Mouse (Mus musculus) megakaryocyte, adult 5-6 weeks (primary cell): ENCODE measurements around the gene Zbp1. TPM values are rescaled to one million over a fixed set of nuclear protein-coding genes. Genes with fewer than 3 reads are reported as not detected.
A peak's percentile ranks its signal among the peaks of the same experiment; 100 is the strongest.

ENCODE experiments used
- ATAC-seq: 2 replicates; pipeline ENCODE4 v1.8.0; 2016; ENCODE audit warnings: mild to moderate bottlenecking, inconsistent platforms; ENCODE audit not compliant: poor library complexity, severe bottlenecking
- total RNA-seq, 2 experiments: library from RNA; stranded (forward) in 1 of 2; stranded (reverse) in 1 of 2; fragments of 153-499, 151-499 nt in 1 of 2; fragments of 221-1000, 200-1000 nt in 1 of 2; gene quantifications; 2 replicates each; pipeline versions ENCODE4 v1.2.3 to v1.2.4; 2015 to 2017

Zbp1 gene
- total RNA-seq (2015) (54.6 and 63.0 TPM in 2 replicates), total RNA-seq (2017) (35.6 and 56.8 TPM in 2 replicates)

DNA sequence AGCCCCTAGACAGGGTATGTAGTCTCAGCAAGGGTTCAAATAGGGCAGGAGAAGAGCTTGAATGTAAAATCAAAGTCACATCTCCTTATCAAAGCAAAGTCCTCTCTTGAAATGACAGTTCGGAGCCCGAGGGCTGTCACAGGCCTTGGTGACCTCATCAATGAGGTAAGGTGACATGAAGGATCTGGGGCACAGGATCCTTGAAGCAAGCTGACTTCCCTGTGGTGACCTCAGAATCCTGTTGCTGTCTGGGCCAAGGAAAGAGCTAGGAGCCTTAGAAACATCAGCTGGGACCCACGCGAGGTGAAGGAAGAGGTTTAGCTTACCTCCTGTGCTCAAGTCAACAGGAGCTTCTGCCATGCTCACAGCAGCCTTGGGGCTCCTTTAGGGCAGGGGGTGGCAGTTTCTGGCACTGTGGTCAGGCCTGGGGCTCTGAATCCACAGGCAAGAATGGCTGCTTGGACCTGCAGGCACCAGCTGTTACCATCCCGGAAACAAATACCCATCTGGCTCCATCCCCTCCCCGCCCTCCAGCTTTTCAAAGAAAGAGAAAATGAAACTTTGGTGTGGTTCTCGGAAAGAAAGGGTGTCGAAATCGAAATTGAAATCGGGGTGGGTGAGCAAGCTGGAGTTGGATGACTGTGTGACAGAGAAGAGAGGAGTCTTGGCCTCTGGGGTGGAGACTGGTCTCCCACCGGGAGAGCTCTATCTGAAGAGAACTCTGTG lies at the start of gene Zbp1:
Zbp1 (minus strand) TSS at position 508 of the 726 bp plus-strand sequence.
- ATAC-seq, result peak; percentile 85

DNA sequence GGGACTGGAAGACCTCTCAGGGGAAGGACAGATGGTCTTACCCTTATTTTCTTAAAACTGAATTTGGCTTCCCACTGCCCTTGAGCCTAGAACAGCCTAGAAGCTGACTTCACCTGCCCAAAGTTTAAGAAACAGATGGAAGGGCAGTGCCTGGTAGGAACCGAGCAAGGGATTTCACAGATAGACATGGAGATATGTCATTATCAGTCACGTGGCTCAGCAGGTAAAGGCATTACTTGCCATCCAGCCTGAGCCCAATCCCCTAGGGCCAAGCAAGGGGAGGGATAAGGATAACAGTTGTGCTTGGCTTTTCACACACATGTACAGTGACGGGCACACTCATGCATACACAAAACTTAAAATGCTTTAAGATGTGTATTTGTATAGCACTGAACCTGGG lies 48.8 kb upstream of the Zbp1 start:
- no peak for ATAC-seq

DNA sequence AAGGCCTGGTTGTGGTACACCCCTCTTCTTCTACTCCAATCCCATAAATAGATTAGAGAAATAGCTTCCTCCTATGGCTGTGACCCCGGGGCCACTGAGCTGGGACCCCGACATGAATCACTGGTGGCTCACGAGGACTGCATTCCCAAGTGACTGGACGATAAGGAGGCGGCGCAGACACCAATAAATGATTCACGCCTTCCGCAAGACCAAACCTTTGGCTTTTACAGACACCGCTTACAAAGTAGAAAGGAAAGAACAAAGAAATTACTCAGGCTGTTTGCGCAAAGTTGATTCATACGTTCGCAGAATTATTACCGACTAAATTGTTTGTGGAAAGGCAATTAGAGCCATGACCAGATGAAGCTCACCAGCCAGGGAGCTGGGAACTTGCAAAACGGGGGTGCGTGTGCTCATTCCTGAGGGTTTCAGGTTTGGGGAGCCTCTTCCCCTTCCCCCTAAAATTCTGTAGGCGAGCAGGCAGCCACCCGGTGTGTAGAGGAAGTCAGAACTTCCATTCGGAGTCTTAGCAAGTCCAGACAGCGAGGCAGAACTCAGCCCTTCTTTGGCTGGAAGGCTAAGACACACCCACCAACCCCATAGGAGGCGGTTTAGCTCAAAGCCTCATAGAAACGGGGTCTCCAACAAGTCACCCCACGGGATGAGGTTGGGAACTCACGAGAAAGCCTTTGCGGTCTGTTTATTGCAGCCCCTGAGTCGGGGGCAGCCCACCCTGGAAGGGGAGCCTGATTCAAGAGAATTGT lies 47.8 kb upstream of the Zbp1 start:
- no peak for ATAC-seq

DNA sequence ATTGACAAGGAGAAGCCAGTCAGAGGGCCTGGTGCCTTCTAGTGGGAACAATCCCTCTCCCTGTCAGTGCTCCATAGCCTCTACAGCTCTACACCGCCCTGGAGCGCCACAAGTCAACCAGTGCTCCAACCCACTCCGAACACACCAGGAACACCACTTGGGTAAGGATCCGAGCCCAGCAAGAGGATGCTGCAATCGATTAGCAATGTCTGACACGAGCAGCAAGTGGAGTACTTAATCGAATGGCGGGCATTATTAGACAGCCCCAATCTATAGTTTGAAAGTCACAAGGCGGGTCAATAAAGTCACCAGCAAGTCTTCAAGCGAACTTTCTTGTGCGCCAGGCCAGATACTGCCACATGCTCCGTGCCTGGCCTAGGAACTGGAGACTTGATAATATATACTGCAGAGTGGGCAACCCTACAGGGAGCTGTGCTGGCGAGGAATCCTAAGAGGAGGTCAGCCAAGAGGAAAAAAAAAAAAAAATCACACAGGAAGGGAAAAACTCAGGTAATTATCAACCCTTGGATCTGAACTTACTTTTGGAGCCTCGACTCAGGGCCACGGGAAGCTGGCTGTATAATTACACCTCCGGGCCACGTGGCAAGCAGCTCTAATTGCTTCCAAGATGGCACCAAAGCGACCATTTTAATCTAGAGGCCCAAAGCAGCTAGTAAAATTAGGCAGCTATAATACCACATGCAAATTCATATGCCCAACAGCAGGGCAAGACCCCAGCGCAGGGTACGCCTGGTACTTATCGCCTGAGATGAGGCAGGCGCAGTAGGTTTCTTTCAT lies 46.9 kb upstream of the Zbp1 start:
- no peak for ATAC-seq

DNA sequence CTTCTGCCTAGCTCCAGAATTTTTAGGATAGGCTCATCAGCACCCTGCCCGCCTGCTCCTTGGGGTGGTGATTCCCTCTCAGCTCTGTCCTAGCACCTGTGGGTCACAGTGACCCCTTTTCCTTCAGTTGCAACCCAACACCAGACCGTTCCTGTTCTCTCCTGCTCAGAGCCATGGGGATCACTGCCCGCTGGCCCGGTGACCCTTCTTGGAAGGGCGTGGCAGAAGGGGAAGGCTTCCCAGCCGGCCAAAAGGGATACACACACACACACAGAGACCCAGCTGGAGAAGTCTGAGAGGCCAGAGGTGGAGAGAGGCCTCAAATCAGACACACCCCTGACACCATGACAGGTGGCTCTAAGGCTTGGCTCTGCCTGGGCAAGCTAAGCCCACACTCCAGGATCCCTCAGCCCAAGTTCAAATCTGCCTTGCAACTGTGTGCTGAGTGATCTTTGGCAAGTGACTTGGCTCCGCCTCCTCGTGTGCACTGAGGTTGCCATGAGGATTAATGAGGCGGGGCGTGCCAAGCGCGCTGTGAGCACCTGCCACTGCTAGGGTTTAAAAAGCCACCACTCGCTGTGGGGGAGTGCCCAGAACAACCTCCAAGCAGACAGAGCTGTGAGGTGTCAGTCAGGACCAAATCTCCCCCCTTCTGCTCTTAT lies 45.9 kb upstream of the Zbp1 start:
- ATAC-seq, result peak; percentile 27; the same call in 1 of the 2 replicates

DNA sequence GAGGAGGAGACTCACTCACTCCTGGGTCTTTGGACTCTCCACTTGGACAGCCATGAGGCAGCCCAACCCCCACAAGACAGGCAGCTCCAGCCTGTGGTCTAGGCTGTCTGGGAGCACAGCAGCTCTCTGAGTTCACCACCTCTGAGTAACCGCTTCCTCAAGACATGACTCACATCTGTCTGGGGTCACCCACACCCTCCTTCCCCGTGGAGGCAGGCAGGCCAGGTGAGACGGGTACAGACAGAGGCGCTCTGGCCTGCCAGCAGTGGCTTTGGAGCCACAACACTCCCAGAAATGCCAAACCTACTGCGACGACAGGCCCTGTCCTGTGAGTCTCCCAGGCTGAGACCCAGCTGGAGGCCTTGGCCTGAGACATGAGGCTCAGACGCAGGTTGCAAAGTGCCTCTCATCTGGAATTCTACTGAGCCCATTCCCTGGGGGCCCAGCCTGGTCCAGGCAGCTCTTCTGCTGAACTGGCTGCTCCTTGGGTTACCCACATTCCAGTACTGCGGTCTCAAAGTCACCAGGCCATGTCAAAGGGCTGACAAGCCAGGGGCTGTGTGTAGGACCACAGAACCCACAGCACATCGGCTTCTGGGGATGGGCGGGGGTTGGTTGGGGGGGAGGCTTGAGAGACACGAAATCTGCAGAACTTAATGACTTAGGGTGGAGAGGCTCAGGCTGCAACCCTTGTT lies 45.1 kb upstream of the Zbp1 start:
- peak; percentile 71 for ATAC-seq

DNA sequence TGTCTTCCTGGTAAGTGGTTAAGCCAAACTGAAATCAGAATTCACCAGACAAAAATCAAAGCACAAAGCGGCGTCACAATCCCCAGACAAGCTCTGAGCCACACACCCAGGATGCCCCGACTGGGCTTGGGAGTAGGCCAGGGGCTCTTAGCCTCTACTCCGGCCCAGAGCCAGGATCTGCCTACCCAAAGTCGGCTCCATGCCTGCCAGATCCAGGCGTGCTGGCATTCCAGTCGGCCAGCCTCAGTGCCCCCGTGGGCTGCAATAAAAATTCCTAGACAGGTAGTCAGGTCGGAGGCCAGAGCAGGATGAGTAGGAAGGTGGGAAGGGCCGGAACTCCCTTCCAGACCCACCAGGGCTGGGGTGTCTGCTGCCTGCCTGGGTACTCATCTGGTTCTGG lies 42.8 kb upstream of the Zbp1 start:
- no peak for ATAC-seq

DNA sequence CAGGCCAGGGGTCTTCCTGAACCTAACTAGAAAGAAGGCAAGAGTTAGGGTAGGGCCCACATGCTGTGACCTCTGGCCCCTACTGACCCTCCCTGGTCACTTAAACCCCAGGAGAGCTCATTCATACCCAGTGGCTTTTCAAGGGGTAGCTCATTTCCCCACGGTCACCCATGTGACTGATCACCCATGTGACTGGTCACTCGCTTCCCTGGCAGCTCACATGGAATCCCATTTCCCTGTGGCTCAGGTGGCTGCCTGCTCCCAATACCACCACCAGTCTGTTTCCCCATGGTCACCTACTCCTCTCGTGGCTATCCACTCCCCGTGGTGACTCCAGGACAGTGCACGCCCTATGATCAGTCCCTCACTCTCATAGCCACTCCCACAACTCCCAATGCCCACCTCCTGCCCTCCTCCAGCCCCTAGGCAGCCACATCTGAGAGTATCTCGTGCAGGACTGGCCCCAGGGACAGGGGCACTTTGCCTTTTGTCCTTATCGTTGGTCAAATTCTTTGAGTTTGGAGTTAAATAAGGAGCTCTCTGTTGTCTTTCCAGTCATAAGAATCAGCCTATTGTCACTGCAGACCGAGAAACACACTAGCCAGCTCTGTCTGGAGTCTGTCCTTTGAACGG lies 39.9 kb upstream of the Zbp1 start:
- ATAC-seq, result no peak

DNA sequence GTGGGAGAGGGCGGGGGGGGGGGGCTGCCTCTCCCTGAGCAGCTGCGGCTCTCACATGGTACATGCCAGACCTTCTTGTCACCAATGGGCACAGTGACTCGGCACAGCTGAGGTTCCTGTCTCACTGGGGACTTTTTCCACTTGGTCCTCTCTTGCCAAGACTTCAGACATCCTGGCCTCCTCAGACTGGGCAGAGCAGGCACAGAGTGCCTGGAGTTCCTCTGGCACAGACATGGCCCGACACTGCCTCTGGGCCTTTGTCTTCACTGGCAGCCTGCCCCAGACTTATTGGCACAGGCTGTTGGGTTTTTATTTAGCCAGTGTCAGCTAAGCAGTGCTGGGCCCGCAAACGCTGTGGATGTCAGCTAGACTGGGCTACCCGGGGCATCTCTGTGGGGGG lies 38.9 kb upstream of the Zbp1 start:
- no peak for ATAC-seq

DNA sequence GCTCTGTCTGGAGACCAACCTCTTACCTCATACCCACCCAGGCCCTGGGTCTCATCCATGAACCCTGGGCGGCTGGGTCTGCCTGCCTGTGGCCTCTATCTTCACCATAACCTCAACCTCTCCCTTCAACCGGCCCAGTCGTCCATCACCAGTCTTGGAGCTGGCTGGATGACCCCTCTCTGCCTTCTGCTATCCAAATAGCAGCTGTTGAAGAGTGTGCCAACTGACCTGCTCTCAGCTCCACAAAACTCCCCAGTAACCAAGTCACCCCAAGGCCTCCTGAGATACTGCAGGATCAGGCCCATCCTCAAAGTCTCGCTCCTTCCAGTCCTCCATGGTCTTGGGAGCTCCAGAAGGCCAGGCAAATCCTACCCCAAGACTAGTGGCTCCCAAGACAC lies 37.8 kb upstream of the Zbp1 start:
- no peak for ATAC-seq

DNA sequence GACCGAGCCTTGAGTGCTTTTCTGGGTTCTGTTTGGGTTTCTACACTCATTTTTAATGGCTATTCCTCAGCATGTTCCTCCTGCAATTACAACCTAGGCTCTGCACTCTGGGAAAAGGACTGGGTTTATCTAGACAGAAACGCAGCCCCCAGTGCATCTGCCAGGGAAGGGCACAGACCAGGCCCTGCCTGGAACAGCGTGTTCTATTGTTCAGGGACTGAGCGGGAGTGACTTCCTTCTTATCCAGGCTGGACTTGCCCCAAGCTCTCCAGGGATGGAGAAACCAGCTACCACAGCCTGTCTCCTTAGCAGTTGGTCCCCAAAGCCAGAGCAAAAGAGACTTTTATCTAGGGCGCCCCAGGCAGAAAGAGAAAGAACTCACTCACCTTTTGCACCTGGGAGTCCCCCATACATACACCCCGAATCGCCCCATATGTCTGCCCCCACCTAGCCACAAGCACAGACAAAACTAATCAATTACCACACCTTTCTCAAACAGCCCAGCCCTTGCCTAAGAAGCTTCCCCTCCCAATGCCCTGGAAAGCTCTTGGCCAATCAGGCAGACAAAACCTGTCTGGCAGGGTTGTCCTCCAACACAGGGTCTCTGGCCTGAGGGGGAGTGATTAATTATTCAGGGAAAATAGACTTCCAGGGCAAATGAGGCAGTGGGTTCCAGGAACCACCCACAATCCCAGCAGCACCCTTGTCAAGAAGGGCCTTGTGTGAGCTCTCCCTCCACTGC lies 37.3 kb upstream of the Zbp1 start:
- no peak for ATAC-seq

DNA sequence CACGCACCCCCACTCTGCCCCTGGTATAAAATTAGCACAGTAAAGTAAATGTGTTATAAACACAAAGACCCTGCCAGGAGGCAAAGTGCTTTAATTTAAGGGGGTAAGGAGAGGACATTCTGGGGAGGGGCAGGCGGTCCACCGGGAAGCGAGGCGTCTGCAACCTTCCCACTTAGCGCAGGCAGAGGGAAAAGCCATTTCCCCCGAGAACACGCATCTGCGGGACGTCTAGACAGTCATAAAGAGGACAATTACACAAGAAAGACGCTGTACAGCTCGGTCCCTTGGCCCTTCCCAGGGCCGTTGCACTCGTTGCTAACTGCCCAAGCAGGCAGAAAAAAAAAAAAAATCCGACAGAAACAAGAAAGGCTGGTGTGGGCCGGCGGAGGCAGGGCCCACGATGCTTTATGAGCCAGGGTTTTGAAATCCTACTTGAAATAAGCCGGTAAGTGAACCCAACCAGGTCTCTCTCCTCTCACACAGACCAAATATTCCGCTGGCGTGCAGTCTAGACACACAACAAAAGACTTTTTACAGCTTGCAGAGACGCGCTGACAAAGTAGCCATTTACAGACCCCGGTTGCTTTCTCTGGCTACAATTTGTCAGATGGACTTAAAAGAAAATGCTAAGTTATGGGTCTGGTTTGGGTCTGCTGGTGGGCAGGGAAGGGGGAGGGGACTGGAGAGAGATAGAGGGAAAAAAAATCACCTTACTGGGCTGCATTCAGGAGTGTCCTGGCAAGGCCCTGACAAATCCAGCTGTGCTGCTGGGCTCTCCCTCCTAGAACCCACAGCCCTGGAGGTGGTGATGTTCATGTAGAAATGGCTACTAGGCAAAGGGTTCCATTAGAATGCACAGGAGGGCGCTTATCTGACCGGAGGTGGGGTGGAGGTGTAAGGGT lies 35.3 kb upstream of the Zbp1 start:
- no peak for ATAC-seq

DNA sequence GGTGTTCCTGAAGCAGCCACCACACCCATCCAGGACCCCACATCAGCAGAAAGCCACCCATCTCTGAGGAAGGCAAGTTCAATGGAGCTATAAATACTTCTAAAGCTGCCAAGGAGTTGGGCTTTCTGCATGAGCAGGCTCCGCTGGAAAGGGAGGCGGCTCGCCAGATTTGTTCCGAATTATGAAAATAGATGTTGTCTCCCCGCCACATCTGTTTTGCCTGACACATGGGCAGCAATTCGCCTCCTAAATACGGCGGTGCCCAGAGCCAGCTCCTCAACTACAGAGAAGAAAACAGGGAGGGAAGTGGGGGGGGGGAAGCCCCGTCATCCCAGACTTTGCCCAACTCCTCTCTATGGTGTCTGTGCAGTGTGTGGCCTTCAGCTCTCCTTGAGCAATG lies 33.0 kb upstream of the Zbp1 start:
- no peak for ATAC-seq

DNA sequence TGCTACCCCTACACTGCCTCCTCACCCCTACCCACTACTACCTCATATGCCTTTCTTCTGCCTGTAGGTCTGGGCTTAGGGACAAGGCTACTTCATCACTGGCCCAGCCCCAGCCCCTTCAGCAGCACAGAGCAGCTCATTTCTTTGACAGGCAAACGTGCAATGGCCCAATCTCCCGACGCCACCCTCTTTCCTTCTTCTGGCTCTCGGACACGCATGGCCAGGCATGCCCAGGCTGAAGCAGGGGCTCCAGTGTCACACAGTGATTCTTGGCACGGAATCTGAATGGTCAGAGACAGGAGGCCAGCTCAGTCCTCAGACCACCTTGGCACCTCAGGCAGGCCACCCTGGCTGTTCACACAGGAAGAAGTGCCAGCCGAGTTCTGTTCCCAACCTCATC lies 32.4 kb upstream of the Zbp1 start:
- ATAC-seq, result no peak

DNA sequence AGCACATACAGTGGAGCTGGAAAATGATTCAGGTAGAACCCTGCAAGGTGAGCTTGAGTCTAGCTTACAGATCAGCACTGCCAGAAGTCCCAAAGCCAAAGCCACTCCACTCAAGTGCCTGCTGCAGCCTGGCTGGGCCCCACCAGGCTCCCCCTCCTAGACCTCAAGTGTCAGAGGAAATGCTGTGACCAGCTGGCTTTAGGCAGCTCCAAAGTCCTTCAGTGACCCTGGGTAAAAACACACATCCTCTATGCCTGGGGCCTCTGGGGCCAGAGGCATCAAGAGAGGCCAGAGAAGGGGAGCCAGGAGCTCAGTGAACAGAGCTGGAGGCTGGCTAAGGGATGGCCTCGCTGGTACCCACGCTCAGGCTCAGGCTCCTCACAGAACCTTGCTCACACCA lies 31.7 kb upstream of the Zbp1 start:
- ATAC-seq, result no peak

DNA sequence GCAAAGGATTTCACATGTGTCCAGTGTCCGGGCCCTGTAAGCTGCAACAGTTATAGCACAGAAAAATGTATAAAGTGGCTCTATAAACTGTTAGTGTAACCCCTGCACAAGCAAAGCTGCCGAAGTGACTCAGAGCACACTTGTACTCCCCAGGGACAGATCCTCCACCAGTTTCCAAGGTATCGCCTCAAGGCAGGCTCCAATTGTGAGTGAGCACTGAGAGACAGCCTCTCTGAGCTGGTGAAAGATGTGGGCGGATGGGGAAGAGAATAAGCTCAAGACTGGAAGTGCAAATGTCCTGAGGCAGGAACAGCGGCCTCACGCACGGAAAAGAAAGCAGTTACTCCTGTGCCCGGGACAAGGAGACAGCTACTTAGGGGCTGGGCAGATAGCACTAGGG lies 31.2 kb upstream of the Zbp1 start:
- ATAC-seq, result no peak

DNA sequence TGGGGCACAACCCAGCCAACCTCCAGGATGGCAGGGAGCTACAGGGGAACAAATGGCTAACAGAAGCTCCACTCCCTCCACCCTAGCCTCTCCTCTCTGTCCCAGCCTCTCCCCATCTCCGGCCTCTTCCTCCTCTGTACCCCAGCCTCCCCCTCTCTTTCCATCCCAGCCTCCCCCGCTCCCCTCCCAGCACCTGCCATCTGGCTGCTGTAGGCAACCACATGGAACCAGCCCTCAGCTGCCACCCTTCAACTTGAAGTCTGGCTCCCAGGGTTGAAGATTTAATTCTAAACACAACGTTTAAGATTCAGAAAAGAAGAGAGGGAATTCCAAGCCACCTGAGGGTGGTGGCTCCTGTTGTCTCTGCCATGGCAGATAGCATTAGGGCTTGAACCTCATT lies 30.7 kb upstream of the Zbp1 start:
- ATAC-seq, result no peak

DNA sequence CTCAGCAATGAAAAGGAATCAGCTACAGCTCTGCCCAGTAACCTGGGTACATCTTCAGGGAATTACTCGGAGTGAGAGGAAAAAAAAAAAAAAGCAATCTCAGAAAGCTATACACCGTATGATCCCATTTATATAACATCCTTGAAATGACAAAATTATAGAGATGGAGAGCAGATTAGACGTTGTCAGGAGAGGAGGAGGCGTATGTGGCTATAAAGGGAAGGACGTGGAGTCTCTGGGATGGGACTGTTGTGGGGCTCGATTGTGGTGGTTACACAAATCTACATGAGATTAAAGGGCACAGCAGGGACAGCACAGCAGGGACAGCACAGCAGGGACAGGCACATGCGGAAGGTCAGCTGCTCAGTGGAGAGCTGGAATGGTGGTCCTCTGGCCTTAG lies 30.1 kb upstream of the Zbp1 start:
- no peak for ATAC-seq
